Mouse (Mus musculus) stomach, embryonic 14.5 days (tissue): ENCODE results near the gene Wdr38. TPM values are rescaled to one million over a fixed set of nuclear protein-coding genes. Genes with fewer than 3 reads are reported as not detected.

Source experiments
- ATAC-seq: fragments of 200-750 bp; cut with Nextera tagmentation; 2 replicates; pipeline ENCODE4 v1.8.0; 2017; ENCODE audit warnings: low read depth, moderate TSS enrichment; ENCODE audit not compliant: insufficient number of reproducible peaks, insufficient read depth, low FRiP score
- H3K27ac ChIP-seq: fragments of 300-500 bp; sonication (generic); 2 replicates; pipeline ENCODE4 v1.5.1; 2014; ENCODE audit warnings: mild to moderate bottlenecking, low read length, moderate library complexity, mixed read lengths
- H3K27me3 ChIP-seq: fragments of 300-500 bp; sonication (generic); 2 replicates; pipeline ENCODE4 v1.6.1; 2014; ENCODE audit warnings: low read length, control low read depth, mixed read lengths; ENCODE audit not compliant: control insufficient read depth, insufficient read depth
- H3K36me3 ChIP-seq: fragments of 300-500 bp; sonication (generic); 2 replicates; pipeline ENCODE4 v1.6.1; 2014; ENCODE audit warnings: mild to moderate bottlenecking, control low read depth, low read length, moderate library complexity, mixed read lengths; ENCODE audit not compliant: control insufficient read depth, insufficient read depth
- H3K4me1 ChIP-seq: fragments of 300-500 bp; sonication (generic); 2 replicates; pipeline ENCODE4 v1.6.1; 2014; ENCODE audit warnings: low read length, control low read depth, mixed read lengths; ENCODE audit not compliant: control insufficient read depth, insufficient read depth
- H3K4me2 ChIP-seq: fragments of 300-500 bp; sonication (generic); replicated peaks from 2 replicates; pipeline ENCODE4 v1.6.1; 2014; ENCODE audit warnings: low read depth, low read length, control low read depth
- H3K4me3 ChIP-seq: fragments of 300-500 bp; sonication (generic); 2 replicates; pipeline ENCODE4 v1.5.1; 2014; ENCODE audit warnings: low read depth, low read length, control low read depth
- H3K9ac ChIP-seq: fragments of 300-500 bp; sonication (generic); replicated peaks from 2 replicates; pipeline ENCODE4 v1.6.1; 2014; ENCODE audit warnings: low read depth, mild to moderate bottlenecking, control low read depth, low read length, moderate library complexity, mixed read lengths
- H3K9me3 ChIP-seq: fragments of 300-500 bp; sonication (generic); 2 replicates; pipeline ENCODE4 v1.6.1; 2016; ENCODE audit warnings: low read depth, low read length, control low read depth; ENCODE audit not compliant: control insufficient read depth
- WGBS: fragments of 180-500 bp; shearing (Covaris S2); extraction: QIAGEN DNeasy Blood & Tissue Kit; methylation state at CpG from one replicate; pipeline ENCODE4 v1.1.7; 2014; 5-methylcytosine and 5-hydroxymethylcytosine counted together
- polyA plus RNA-seq: library from polyadenylated mRNA; unstranded; fragments of >200 nt; fragmentation: Nextera tagmentation; extraction: Ambion mirVana; gene quantifications from 2 replicates; pipeline ENCODE4 v1.2.1, GENCODE M21; 2014

Wdr38 gene
- polyA plus RNA-seq, 1 experiment from 2014 or later = 1.8 TPM

GRCm38 (mm10) chr2:38970057-38970456, 27.2 kb upstream of the Wdr38 start:
- WGBS = 53% methylated on average over 5 of the region's 5 CpGs

DNA sequence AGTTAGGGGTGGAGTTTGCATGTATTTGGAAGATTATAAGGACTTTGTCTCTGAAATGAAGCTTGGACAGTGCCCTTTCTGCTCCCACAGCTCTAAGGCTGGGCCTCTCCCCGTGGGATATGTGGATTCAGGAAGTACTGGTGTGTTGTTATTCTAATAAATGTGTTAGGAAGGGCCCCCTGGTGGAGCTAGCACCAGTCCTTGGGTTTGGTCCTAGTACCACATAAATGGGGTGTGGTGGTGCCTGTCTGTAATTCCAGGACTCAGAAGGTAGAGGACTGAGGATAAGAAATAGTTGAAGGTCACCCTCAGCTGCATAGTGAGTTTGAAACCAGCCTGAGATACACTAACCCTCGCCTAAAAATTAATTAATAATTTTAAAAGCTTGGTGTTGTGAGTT, 24.1 kb upstream of the Wdr38 start:
- H3K27ac ChIP-seq = no peak overlapping the region
- ATAC-seq = no peak
- no peak overlapping the region for H3K4me3 ChIP-seq
- H3K4me1 ChIP-seq = no peaks in the 10 kb centered on the region
- no peak overlapping the region for H3K4me2 ChIP-seq
- H3K36me3 ChIP-seq = no peaks in the 10 kb centered on the region
- no peaks in the 10 kb centered on the region for H3K9me3 ChIP-seq
- no peak overlapping the region for H3K9ac ChIP-seq
- WGBS = 35% methylated on average over 2 of the region's 2 CpGs
- no peaks in the 10 kb centered on the region for H3K27me3 ChIP-seq

More at GRCm38 (mm10) chr2:38970057-38970456, 27.2 kb upstream of the Wdr38 start:
- Histone ChIP-seq H3K9me3 (no peaks in the 10 kb centered on the region), H3K4me1 (no peaks in the 10 kb centered on the region), H3K9ac (no peak overlapping the region), H3K27ac (no peak overlapping the region), H3K36me3 (no peaks in the 10 kb centered on the region), H3K4me3 (no peak overlapping the region), H3K4me2 (no peak overlapping the region), H3K27me3 (no peaks in the 10 kb centered on the region)
- peak; percentile 79; the same call in 1 of the 2 replicates for ATAC-seq

GRCm38 (mm10) chr2:38973701-38974100, 23.6 kb upstream of the Wdr38 start:
- no peaks in the 10 kb centered on the region for H3K27me3 ChIP-seq
- H3K27ac ChIP-seq = no peak overlapping the region
- H3K4me3 ChIP-seq = no peak overlapping the region
- no peak overlapping the region for H3K4me2 ChIP-seq
- no peaks in the 10 kb centered on the region for H3K9me3 ChIP-seq
- H3K36me3 ChIP-seq = no peaks in the 10 kb centered on the region
- ATAC-seq = no peak
- WGBS = 78% methylated on average over 7 of the region's 7 CpGs
- H3K4me1 ChIP-seq = no peaks in the 10 kb centered on the region
- no peak overlapping the region for H3K9ac ChIP-seq

GRCm38 (mm10) chr2:38974171-38974570, 23.1 kb upstream of the Wdr38 start:
- Histone ChIP-seq H3K9me3 (no peaks in the 10 kb centered on the region), H3K27me3 (no peaks in the 10 kb centered on the region), H3K4me2 (no peak overlapping the region), H3K27ac (no peak overlapping the region), H3K36me3 (no peaks in the 10 kb centered on the region), H3K4me3 (no peak overlapping the region), H3K4me1 (no peaks in the 10 kb centered on the region), H3K9ac (no peak overlapping the region)
- ATAC-seq = no peak
- WGBS = 51% methylated on average over 2 of the region's 2 CpGs

DNA sequence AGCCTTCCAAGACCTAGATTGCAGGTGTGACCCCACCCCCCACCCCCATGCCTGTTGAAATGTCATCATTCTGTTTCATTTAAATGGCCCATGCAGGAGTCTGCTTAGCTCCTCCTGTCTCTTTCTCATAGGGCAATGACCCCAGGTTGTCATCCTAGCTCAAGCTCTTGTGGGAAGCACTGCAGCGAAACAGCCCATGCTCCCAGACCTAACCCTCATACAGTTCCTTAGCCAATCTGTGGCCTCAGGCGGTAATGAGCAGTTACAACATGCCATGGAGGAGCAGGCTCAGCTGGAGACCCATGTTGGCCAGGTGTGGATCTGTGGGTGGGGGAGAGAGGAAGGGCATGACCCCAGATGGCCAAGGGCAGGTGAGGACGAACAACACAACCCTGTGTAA, 22.1 kb upstream of the Wdr38 start:
- no peak overlapping the region for H3K4me3 ChIP-seq
- no peak overlapping the region for H3K4me2 ChIP-seq
- H3K27ac ChIP-seq = no peak overlapping the region
- H3K4me1 ChIP-seq = no peaks in the 10 kb centered on the region
- H3K36me3 ChIP-seq = no peaks in the 10 kb centered on the region
- no peaks in the 10 kb centered on the region for H3K9me3 ChIP-seq
- H3K27me3 ChIP-seq = no peaks in the 10 kb centered on the region
- 69% methylated on average over 3 of the region's 3 CpGs for WGBS
- no peak overlapping the region for H3K9ac ChIP-seq
- ATAC-seq = no peak

GRCm38 (mm10) chr2:38975941-38976805, 21.1 kb upstream of the Wdr38 start:
- WGBS = 74% methylated on average over 21 of the region's 21 CpGs

DNA sequence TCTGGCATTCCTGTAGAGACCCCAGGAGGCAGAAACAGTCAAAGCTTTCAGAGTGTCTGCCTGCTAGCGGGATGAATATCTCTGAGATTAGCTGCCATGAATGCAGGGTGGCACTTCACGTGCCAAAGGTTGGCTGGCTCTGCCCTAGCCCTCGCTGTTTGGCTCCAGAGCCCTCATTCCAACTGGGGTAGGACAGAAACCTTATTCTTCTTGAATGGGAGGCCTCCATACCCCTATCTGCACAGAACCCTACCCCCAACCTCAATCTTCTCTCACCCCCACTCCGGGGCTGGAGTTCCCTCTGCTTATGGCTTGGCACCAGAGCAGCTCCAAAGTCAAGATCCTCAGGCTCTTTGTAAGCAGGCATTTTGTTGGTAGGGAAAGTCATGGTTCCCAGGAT, 19.4 kb upstream of the Wdr38 start:
- H3K27me3 ChIP-seq = no peaks in the 10 kb centered on the region
- WGBS = 78% methylated on average over 4 of the region's 4 CpGs

More at GRCm38 (mm10) chr2:38975941-38976805, 21.1 kb upstream of the Wdr38 start:
- Histone ChIP-seq H3K27ac (no peak overlapping the region), H3K36me3 (no peaks in the 10 kb centered on the region), H3K27me3 (no peaks in the 10 kb centered on the region), H3K9ac (no peak overlapping the region), H3K4me3 (no peak overlapping the region), H3K9me3 (no peaks in the 10 kb centered on the region), H3K4me1 (no peaks in the 10 kb centered on the region), H3K4me2 (no peak overlapping the region)
- no peak for ATAC-seq

GRCm38 (mm10) chr2:38983456-38983855, 13.8 kb upstream of the Wdr38 start:
- no peak overlapping the region for H3K4me3 ChIP-seq
- no peaks in the 10 kb centered on the region for H3K36me3 ChIP-seq
- WGBS = 94% methylated on average over 2 of the region's 2 CpGs
- no peaks in the 10 kb centered on the region; the same call in 1 of the 2 replicates for H3K9me3 ChIP-seq
- H3K9ac ChIP-seq = no peak overlapping the region
- no peaks in the 10 kb centered on the region for H3K4me1 ChIP-seq
- no peak overlapping the region for H3K4me2 ChIP-seq
- ATAC-seq = no peak
- no peaks in the 10 kb centered on the region for H3K27me3 ChIP-seq
- H3K27ac ChIP-seq = no peak overlapping the region

More for the DNA sequence above, 19.4 kb upstream of the Wdr38 start:
- no peaks in the 10 kb centered on the region for H3K4me1 ChIP-seq
- H3K4me2 ChIP-seq = no peak overlapping the region
- no peak for ATAC-seq
- H3K4me3 ChIP-seq = no peak overlapping the region
- no peak overlapping the region for H3K9ac ChIP-seq
- no peaks in the 10 kb centered on the region for H3K36me3 ChIP-seq
- no peaks in the 10 kb centered on the region; the same call in 1 of the 2 replicates for H3K9me3 ChIP-seq
- H3K27ac ChIP-seq = no peak overlapping the region
